Mouse (Mus musculus): ENCODE data around the gene Sgms1. TPM values are rescaled to one million over a fixed set of nuclear protein-coding genes. Genes with fewer than 3 reads are reported as not detected.
"Not testable (repeated sequence)": the region's sequence is repeated elsewhere in the genome, so short reads cannot be mapped to it uniquely, and the experiment has no call there.

The Sgms1 gene
- total and polyA plus RNA-seq, 2 experiments from 2014 or later, result 21.3 to 28.4 TPM

DNA sequence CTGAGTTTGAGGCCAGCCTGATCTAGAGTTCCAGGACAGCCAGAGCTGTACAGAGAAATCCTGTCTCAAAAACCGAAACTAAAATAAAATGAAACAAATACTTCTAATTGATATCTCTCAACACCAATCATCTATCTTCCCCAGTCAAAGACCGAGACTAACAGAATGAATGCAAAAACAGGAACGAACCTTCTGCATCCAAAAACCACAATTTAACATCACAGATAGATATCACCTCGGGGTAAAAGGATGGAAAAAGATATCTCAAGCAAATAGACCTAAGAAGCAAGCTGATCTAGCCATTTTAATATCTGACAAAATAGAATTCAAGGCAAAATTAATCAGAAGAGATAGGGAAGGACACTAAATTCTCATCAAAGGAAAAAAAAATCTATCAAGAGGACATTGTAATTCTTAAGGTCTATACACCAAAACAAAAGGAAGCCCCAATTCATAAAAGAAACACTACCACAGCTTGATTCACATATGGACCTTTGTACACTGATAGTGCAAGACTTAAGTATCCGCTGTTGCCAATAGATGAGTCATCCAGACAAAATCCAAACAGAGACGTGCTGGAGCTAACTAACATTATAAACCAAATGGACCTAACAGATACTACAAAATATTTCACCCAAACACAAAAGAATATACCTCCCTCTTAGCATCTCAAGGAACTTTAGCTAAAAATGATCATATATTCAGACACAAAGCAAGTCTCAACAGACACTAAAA, 301.6 kb downstream of the Sgms1 start:
- TF ChIP-seq CTCF (IDR thresholded peaks at IDR 0.05), result no peak
- H3K4me3 ChIP-seq (ENCODE audit: low read depth, low read length), result no peak overlapping the region
- H3K27me3 ChIP-seq (ENCODE audit: insufficient read depth, low read length), result no peaks in the 10 kb centered on the region
- H3K4me1 ChIP-seq (ENCODE audit: insufficient read depth, low read length), result no peaks in the 10 kb centered on the region
- no peak overlapping the region for H3K27ac ChIP-seq (ENCODE audit: low read depth, low read length)
- DNase-seq (ENCODE audit: low spot score), result no peak
- H3K4me2 ChIP-seq (ENCODE audit: low read depth, low read length, poor library complexity, severe bottlenecking), result no peak overlapping the region
- WGBS, result 85% methylated on average over 6 of the region's 6 CpGs
- H3K9ac ChIP-seq (replicated peaks; ENCODE audit: low read length, poor library complexity, severe bottlenecking), result no peak overlapping the region
- ATAC-seq (ENCODE audit: low FRiP score), result no peak
- H3K36me3 ChIP-seq (ENCODE audit: insufficient read depth, low read length), result no peaks in the 10 kb centered on the region
- H3K9me3 ChIP-seq (ENCODE audit: low read length), result no peaks in the 10 kb centered on the region

DNA sequence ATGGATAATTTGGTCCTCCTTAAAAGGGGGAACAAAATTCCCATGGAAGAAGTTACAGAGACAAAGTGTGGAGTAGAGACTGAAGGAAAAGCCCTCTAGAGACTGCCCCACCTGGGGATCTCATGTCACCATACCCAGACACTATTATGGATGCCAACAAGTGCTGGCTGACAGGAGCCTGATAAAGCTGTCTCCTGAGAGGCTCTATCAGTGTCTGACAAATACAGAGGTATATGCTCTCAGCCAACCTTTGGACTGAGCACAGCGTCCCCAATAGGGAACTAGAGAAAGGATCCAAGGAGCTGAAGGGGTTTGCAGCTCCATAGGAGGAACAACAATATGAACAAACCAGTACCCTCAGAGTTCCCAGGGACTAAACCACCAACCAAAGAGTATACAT, 304.7 kb downstream of the Sgms1 start:
- ATAC-seq (ENCODE audit: low FRiP score), result not testable (repeated sequence)
- WGBS, result 93% methylated on average over 1 of the region's 1 CpGs

More for the DNA sequence above, 304.7 kb downstream of the Sgms1 start:
- DNase-seq (ENCODE audit: low spot score); H3K9me3 ChIP-seq (ENCODE audit: low read length); H3K4me3 ChIP-seq (ENCODE audit: low read depth, low read length); H3K27ac ChIP-seq (ENCODE audit: low read depth, low read length); H3K4me2 ChIP-seq (ENCODE audit: low read depth, low read length, poor library complexity, severe bottlenecking); H3K36me3 ChIP-seq (ENCODE audit: insufficient read depth, low read length); H3K27me3 ChIP-seq (ENCODE audit: insufficient read depth, low read length); H3K4me1 ChIP-seq (ENCODE audit: insufficient read depth, low read length); H3K9ac ChIP-seq (replicated peaks; ENCODE audit: low read length, poor library complexity, severe bottlenecking): not testable (repeated sequence)

Other genes starting within 250 kb of the Sgms1 start
- gene Rpl9-ps6, start 76.9 kb upstream of the Sgms1 start, total RNA-seq (2014; rRNA removed), result 39.8 and 71.7 TPM in 2 replicates
- 48.9 and 51.6 TPM in 2 replicates for gene Rpl9-ps6, start 76.9 kb upstream of the Sgms1 start, polyA plus RNA-seq (2015; fragmentation: Nextera tagmentation; extraction: Ambion mirVana)
- gene Minpp1, start 96.1 kb upstream of the Sgms1 start, total RNA-seq (2014; rRNA removed), result 92.6 and 122 TPM in 2 replicates
- gene Minpp1, start 96.1 kb upstream of the Sgms1 start, polyA plus RNA-seq (2015; fragmentation: Nextera tagmentation; extraction: Ambion mirVana), result 63.1 and 70.2 TPM in 2 replicates
- 5.9 TPM in 2 replicates for gene Papss2, start 206.1 kb upstream of the Sgms1 start, total RNA-seq (2014; rRNA removed)
- gene Papss2, start 206.1 kb upstream of the Sgms1 start, polyA plus RNA-seq (2015; fragmentation: Nextera tagmentation; extraction: Ambion mirVana), result 1.8 and 2.3 TPM in 2 replicates

Data from midbrain, postnatal 0 days (tissue).